Mouse (Mus musculus) liver, embryonic 14.5 days (tissue): ENCODE data around the gene Fyn.

Experiments used
- CTCF ChIP-seq: IDR thresholded peaks from 2 replicates; pipeline ENCODE4 v1.5.1; 2016; ENCODE audit warnings: antibody characterized with exemption, low read depth, control low read depth
- EP300 ChIP-seq: IDR thresholded peaks from 2 replicates; pipeline ENCODE4 v1.6.1; 2016; ENCODE audit warnings: antibody characterized with exemption, low read depth

- no peak for TF ChIP-seq CTCF
- TF ChIP-seq EP300 = no peak
Observed at GRCm38 (mm10) chr10:39541951-39542521, 173.4 kb downstream of the Fyn start.
